Mouse (Mus musculus): ENCODE measurements at regions not wholly inside any gene's neighbourhood (a gene's known extent, or its start where the extent isn't known, plus 50 kb on each side); places are given as distances from the start of the nearest gene placed in this dataset.

GRCm38 (mm10) chr16:65916831-65917230 lies 101.8 kb downstream of the Vgll3 start:
- no peak for DNase-seq (ENCODE audit: low spot score)

GRCm38 (mm10) chr16:65925986-65926385 lies 110.9 kb downstream of the Vgll3 start:
- no peak for DNase-seq (ENCODE audit: low spot score)

- DNase-seq (ENCODE audit: low spot score): no peak
Observed at GRCm38 (mm10) chr16:65963829-65964228, 148.8 kb downstream of the Vgll3 start.

- DNase-seq (ENCODE audit: low spot score): no peak
Observed at GRCm38 (mm10) chr16:65964260-65964659, 149.2 kb downstream of the Vgll3 start.

GRCm38 (mm10) chr16:65977075-65977474 lies 162.0 kb downstream of the Vgll3 start:
- DNase-seq (ENCODE audit: low spot score): no peak

GRCm38 (mm10) chr16:65987186-65987585 lies 172.1 kb downstream of the Vgll3 start:
- no peak for DNase-seq (ENCODE audit: low spot score)

- no peak for DNase-seq (ENCODE audit: low spot score)
Observed at GRCm38 (mm10) chr16:65999343-65999742, 184.3 kb downstream of the Vgll3 start.

GRCm38 (mm10) chr16:66000728-66001273 lies 185.7 kb downstream of the Vgll3 start:
- DNase-seq (ENCODE audit: low spot score): no peak

- no peak for DNase-seq (ENCODE audit: low spot score)
Observed at GRCm38 (mm10) chr16:66004689-66005088, 189.6 kb downstream of the Vgll3 start.

- DNase-seq (ENCODE audit: low spot score): peak; percentile 12
Observed at GRCm38 (mm10) chr16:66005954-66006580, 191.0 kb downstream of the Vgll3 start.

- DNase-seq (ENCODE audit: low spot score): no peak
Observed at GRCm38 (mm10) chr16:66013608-66014007, 198.6 kb downstream of the Vgll3 start.

GRCm38 (mm10) chr16:66014861-66015602 lies 200.0 kb downstream of the Vgll3 start:
- no peak for DNase-seq (ENCODE audit: low spot score)

- no peak for DNase-seq (ENCODE audit: low spot score)
Observed at GRCm38 (mm10) chr16:66017040-66017439, 202.0 kb downstream of the Vgll3 start.

GRCm38 (mm10) chr16:66023397-66023796 lies 208.3 kb downstream of the Vgll3 start:
- DNase-seq (ENCODE audit: low spot score): no peak

All from layer of hippocampus, adult 9-10 months (tissue).